Mouse (Mus musculus): ENCODE results near the gene 2900026A02Rik. TPM values are rescaled to one million over a fixed set of nuclear protein-coding genes. Genes with fewer than 3 reads are reported as not detected.

2900026A02Rik gene
- polyA plus RNA-seq, 1 experiment from 2014 or later, result 6.9 TPM

DNA sequence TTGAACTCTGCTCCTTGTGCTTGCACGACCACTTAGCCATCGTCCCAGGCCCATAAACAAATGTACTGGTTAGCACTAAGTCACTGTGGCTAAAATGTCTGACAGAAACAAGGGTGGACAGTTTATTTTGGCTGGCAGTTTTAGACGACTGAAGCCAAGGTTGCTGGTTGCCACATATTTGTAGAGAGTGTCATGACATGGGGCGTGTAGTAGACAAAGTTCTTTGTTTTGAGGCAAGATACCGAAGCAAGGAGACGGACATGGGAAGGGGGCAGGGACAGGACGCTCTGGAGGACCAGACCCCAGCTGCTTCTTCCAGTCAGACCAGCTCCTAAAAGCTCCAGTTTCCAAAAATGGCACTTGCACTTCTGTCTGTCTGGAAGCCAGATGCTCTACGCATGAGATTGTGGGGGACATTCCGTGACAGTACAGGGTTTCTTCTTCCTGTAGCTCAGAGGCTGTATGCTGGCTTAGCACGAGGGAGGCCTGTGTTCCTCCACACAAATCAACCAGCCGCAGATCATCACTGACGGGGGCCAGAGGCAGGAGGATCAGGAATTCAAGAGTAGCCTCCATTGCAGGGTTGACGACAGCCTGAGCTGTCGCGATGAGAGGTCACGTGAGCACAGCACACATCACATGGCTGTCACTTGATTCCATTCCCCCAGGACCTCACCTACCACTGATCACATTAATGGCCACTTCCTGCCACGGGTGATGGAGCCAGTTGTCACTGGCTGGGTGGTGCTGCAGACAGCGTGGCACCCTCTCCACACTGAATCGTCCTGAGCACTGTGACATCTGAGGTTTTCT lies 138.5 kb downstream of the 2900026A02Rik start:
- ATAC-seq (ENCODE audit: insufficient read depth), result no peak
- WGBS, result 40% methylated on average over 19 of the region's 19 CpGs

DNA sequence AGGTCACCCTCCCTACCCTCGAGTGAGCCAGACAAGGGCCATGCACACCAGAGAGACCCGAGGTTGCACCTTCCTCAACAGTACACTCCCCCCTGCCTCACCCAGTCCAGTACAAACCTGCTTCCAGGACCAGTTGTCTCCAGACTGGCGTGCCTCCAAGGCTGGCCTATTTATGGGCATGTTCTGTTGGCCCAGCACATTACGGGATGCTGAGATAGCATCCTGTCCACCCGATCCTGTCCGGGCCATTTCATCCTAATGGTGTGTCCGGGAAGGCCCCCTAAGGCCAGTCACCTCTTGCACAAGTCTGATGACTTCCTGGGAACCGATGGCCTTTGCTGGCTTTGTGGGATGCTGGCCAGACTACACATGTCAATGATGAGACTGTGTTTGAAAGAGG lies 139.6 kb downstream of the 2900026A02Rik start, which contains the start of gene Crybb3:
Gene Crybb3 (minus strand): TSS at position 146 of the 400 bp plus-strand sequence.
- WGBS, result 73% methylated on average over 8 of the region's 8 CpGs
- no peak for ATAC-seq (ENCODE audit: insufficient read depth)

More for the DNA sequence above, 138.5 kb downstream of the 2900026A02Rik start:
- DNase-seq, result no peak
- H3K4me1 ChIP-seq (ENCODE audit: insufficient read depth), result no peaks in the 10 kb centered on the region; the same call in 1 of the 2 replicates
- H3K27ac ChIP-seq (ENCODE audit: low read depth), result no peak overlapping the region
- H3K36me3 ChIP-seq (ENCODE audit: insufficient read depth), result no peaks in the 10 kb centered on the region
- no peaks in the 10 kb centered on the region for H3K9me3 ChIP-seq (ENCODE audit: low read depth, low read length)
- H3K27me3 ChIP-seq (ENCODE audit: insufficient read depth, low read length), result no peaks in the 10 kb centered on the region
- H3K4me3 ChIP-seq (ENCODE audit: low read depth, low read length), result no peak overlapping the region
- H3K4me2 ChIP-seq, result no peak overlapping the region
- TF ChIP-seq CTCF (IDR thresholded peaks at IDR 0.05; ENCODE audit: low read depth), result no peak
- no peak overlapping the region for H3K9ac ChIP-seq

DNA sequence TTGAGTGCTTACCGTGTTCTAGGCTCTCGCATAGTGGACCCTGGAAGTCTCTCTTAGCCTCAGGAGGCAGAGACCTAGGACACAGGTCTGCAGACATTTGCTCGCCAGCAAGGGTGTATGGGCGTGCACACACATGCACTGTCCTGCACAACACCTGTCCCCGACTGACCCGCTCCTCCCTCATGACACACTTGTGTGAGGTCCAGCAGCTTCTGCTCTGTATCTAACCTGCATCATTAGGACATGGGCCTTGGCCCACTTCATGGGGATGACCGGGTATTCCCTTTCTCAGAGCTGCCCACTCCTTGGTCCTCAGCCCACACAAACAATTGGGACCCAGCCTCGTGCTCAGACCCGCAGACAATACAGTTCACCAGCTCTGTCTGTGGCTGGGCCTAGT lies 140.0 kb downstream of the 2900026A02Rik start:
- H3K4me3 ChIP-seq (ENCODE audit: low read depth, low read length), result no peak overlapping the region
- ATAC-seq (ENCODE audit: insufficient read depth) (no peak), DNase-seq (no peak)
- no peaks in the 10 kb centered on the region for H3K4me1 ChIP-seq (ENCODE audit: insufficient read depth)
- no peaks in the 10 kb centered on the region for H3K27me3 ChIP-seq (ENCODE audit: insufficient read depth, low read length)
- no peak for TF ChIP-seq CTCF (IDR thresholded peaks at IDR 0.05; ENCODE audit: low read depth)
- no peak overlapping the region for H3K9ac ChIP-seq
- H3K9me3 ChIP-seq (ENCODE audit: low read depth, low read length), result no peaks in the 10 kb centered on the region
- WGBS, result 89% methylated on average over 9 of the region's 9 CpGs
- no peak overlapping the region for H3K4me2 ChIP-seq
- no peaks in the 10 kb centered on the region for H3K36me3 ChIP-seq (ENCODE audit: insufficient read depth)
- H3K27ac ChIP-seq (ENCODE audit: low read depth), result no peak overlapping the region

More for the DNA sequence above, 139.6 kb downstream of the 2900026A02Rik start, which contains the start of gene Crybb3:
- no peaks in the 10 kb centered on the region for H3K36me3 ChIP-seq (ENCODE audit: insufficient read depth)
- H3K4me2 ChIP-seq, result no peak within 1 kb of the TSS
- no peak within 1 kb of the TSS for H3K4me3 ChIP-seq (ENCODE audit: low read depth, low read length)
- peak; percentile 33 for DNase-seq
- no peaks in the 10 kb centered on the region for H3K27me3 ChIP-seq (ENCODE audit: insufficient read depth, low read length)
- H3K4me1 ChIP-seq (ENCODE audit: insufficient read depth), result no peaks in the 10 kb centered on the region; the same call in 1 of the 2 replicates
- H3K9me3 ChIP-seq (ENCODE audit: low read depth, low read length), result no peaks in the 10 kb centered on the region
- no peak for TF ChIP-seq CTCF (IDR thresholded peaks at IDR 0.05; ENCODE audit: low read depth)
- H3K9ac ChIP-seq, result no peak within 1 kb of the TSS
- no peak within 1 kb of the TSS for H3K27ac ChIP-seq (ENCODE audit: low read depth)

DNA sequence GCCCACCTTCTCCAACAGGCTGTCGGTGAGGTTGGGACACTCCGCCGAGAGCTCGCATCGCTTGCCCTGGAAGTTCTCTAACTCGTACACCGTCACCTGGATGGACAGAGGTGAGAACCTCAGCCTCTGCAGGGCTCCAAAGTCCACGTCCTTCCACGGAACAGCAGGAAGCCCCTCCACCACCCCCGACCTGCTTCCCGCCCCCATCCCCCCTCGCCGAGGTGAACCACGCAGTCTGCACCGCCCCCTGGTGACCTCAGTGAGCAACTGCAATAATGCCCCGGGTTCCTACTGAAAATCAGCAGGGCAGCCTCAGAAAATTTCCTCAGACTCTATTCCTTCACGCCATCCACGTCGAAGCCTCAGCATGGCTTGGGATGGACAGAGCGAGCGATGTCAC lies 141.3 kb downstream of the 2900026A02Rik start:
- peak; percentile 59 for DNase-seq
- 26% methylated on average over 21 of the region's 21 CpGs for WGBS

DNA sequence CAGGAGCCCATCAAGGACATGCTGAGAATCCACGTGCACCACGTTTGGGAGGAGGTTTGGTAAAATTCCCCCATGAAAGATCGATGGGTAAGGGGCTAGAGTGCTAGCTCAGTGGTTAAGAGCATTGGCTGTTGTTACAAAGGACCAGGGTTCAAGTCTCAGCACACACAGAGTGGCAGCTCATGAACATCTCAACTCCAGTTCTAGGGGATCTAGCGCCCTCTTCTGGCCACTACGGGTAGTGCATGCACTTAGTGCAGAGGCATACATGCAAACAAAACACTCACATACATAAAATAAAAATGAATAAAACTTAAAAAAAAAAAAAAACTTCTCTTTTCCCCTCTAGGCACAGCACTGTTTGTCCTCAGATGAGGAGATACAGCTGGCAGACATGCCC lies 142.3 kb downstream of the 2900026A02Rik start:
- H3K27ac ChIP-seq (ENCODE audit: low read depth), result no peak overlapping the region
- H3K9me3 ChIP-seq (ENCODE audit: low read depth, low read length), result no peaks in the 10 kb centered on the region
- no peaks in the 10 kb centered on the region for H3K36me3 ChIP-seq (ENCODE audit: insufficient read depth)
- DNase-seq (peak; percentile 25), ATAC-seq (ENCODE audit: insufficient read depth) (no peak)
- no peak overlapping the region for H3K4me2 ChIP-seq
- 62% methylated on average over 5 of the region's 5 CpGs for WGBS
- peak; percentile 61 for TF ChIP-seq CTCF (IDR thresholded peaks at IDR 0.05; ENCODE audit: low read depth)
- H3K9ac ChIP-seq, result no peak overlapping the region
- H3K4me3 ChIP-seq (ENCODE audit: low read depth, low read length), result no peak overlapping the region
- H3K4me1 ChIP-seq (ENCODE audit: insufficient read depth), result no peaks in the 10 kb centered on the region
- no peaks in the 10 kb centered on the region for H3K27me3 ChIP-seq (ENCODE audit: insufficient read depth, low read length)

More for the DNA sequence above, 141.3 kb downstream of the 2900026A02Rik start:
- Histone ChIP-seq H3K4me2 (peak overlapping the region; percentile 41; the same call in 1 of the 2 replicates), H3K27ac (ENCODE audit: low read depth) (no peak overlapping the region), H3K36me3 (ENCODE audit: insufficient read depth) (no peaks in the 10 kb centered on the region), H3K9ac (no peak overlapping the region), H3K4me1 (ENCODE audit: insufficient read depth) (no peaks in the 10 kb centered on the region), H3K4me3 (ENCODE audit: low read depth, low read length) (no peak overlapping the region), H3K9me3 (ENCODE audit: low read depth, low read length) (no peaks in the 10 kb centered on the region), H3K27me3 (ENCODE audit: insufficient read depth, low read length) (no peaks in the 10 kb centered on the region)
- peak; percentile 68 for TF ChIP-seq CTCF (IDR thresholded peaks at IDR 0.05; ENCODE audit: low read depth)
- ATAC-seq (ENCODE audit: insufficient read depth), result no peak

DNA sequence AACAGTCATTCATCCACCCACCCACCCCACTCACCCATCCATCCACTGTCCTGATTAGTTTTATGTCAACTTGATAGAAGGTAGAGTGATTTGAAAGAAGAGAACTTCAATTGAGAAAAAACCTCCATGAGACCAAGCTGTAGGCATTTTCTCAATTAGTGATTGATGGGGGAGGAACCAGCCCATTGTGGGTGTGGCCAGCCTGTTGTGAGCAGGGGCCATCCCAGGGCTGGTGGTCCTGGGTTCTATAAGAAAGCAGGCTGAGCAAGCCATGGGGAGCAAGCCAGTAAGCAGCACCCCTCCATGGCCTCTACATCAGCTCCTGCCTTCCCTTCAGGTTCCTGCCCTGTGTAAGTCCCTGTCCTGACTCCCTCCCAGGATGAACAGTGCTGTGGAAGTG lies 151.0 kb downstream of the 2900026A02Rik start, which contains the start of gene Crybb2:
Gene Crybb2 (minus strand): TSS at position 101 of the 400 bp plus-strand sequence.
- DNase-seq (no peak), ATAC-seq (ENCODE audit: insufficient read depth) (no peak)
- no peak within 1 kb of the TSS for H3K4me2 ChIP-seq
- H3K27ac ChIP-seq (ENCODE audit: low read depth), result no peak within 1 kb of the TSS
- H3K36me3 ChIP-seq (ENCODE audit: insufficient read depth), result no peaks in the 10 kb centered on the region
- no peak within 1 kb of the TSS for H3K4me3 ChIP-seq (ENCODE audit: low read depth, low read length)
- H3K4me1 ChIP-seq (ENCODE audit: insufficient read depth), result no peaks in the 10 kb centered on the region
- no peak for TF ChIP-seq CTCF (IDR thresholded peaks at IDR 0.05; ENCODE audit: low read depth)
- no peaks in the 10 kb centered on the region for H3K27me3 ChIP-seq (ENCODE audit: insufficient read depth, low read length)
- no peak within 1 kb of the TSS for H3K9ac ChIP-seq
- H3K9me3 ChIP-seq (ENCODE audit: low read depth, low read length), result no peaks in the 10 kb centered on the region

DNA sequence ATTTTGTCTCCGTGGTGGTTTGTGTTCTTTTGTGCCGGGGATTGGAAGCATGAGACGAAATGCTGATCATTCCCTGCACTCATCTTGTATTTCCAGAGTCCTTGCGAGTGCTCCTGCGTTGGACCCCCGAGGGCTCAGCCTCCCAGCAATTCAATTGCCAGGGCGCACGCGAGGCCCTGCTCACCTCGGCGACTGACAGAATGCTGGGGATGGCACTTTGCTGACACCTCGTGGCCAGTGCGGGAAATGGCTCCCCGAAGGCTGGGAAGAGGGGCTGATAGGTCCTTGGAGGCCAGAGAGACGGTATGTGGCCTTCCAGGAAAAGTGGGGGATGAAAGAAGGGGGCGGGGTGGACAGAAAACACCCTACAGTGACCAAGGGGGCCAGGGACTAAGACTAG lies 166.7 kb downstream of the 2900026A02Rik start:
- Histone ChIP-seq H3K36me3 (ENCODE audit: insufficient read depth) (no peaks in the 10 kb centered on the region), H3K27ac (ENCODE audit: low read depth) (no peak overlapping the region), H3K4me3 (ENCODE audit: low read depth, low read length) (no peak overlapping the region), H3K9me3 (ENCODE audit: low read depth, low read length) (no peaks in the 10 kb centered on the region), H3K4me1 (ENCODE audit: insufficient read depth) (no peaks in the 10 kb centered on the region), H3K9ac (no peak overlapping the region), H3K27me3 (ENCODE audit: insufficient read depth, low read length) (peaks cover 5% of the 10 kb centered on the region; the same call in 1 of the 2 replicates), H3K4me2 (no peak overlapping the region)
- TF ChIP-seq CTCF (IDR thresholded peaks at IDR 0.05; ENCODE audit: low read depth), result peak; percentile 100
- DNase-seq, result peak; percentile 89
- WGBS, result 3% methylated on average over 16 of the region's 16 CpGs
- ATAC-seq (ENCODE audit: insufficient read depth), result peak; percentile 68

Measured in lung, embryonic 14.5 days (tissue).